Mouse (Mus musculus): ENCODE measurements at regions not wholly inside any gene's neighbourhood (a gene's known extent, or its start where the extent isn't known, plus 50 kb on each side); places are given as distances from the start of the nearest gene placed in this dataset.

- intact Hi-C loops (cut with DNase I): no loop called here
- no peak for DNase-seq
Measured at GRCm38 (mm10) chr4:7452678-7453077, 786.2 kb downstream of the Car8 start.

GRCm38 (mm10) chr4:7450991-7451390 is 787.9 kb downstream of the Car8 start:
- intact Hi-C loops (cut with DNase I): no loop called here
- DNase-seq: no peak

GRCm38 (mm10) chr4:7429308-7429707 is 809.5 kb downstream of the Car8 start:
- intact Hi-C loops (cut with DNase I): no loop called here
- DNase-seq: no peak

GRCm38 (mm10) chr4:7424081-7424480 is 814.8 kb downstream of the Car8 start:
- DNase-seq: no peak
- intact Hi-C loops (cut with DNase I): no loop called here

GRCm38 (mm10) chr4:7423204-7423603 is 815.6 kb downstream of the Car8 start:
- intact Hi-C loops (cut with DNase I): no loop called here
- DNase-seq: no peak

- no peak for DNase-seq
- intact Hi-C loops (cut with DNase I): no loop called here
Measured at GRCm38 (mm10) chr4:7422787-7423186, 816.1 kb downstream of the Car8 start.

- DNase-seq: no peak
- intact Hi-C loops (cut with DNase I): no loop called here
Measured at GRCm38 (mm10) chr4:7414301-7414700, 824.5 kb downstream of the Car8 start.

GRCm38 (mm10) chr4:7392696-7393095 is 846.1 kb downstream of the Car8 start:
- no peak for DNase-seq
- intact Hi-C loops (cut with DNase I): no loop called here

GRCm38 (mm10) chr4:7391596-7391995 is 847.2 kb downstream of the Car8 start:
- no peak for DNase-seq
- intact Hi-C loops (cut with DNase I): no loop called here

GRCm38 (mm10) chr4:7385069-7385468 is 853.8 kb downstream of the Car8 start:
- intact Hi-C loops (cut with DNase I): no loop called here
- no peak for DNase-seq

- no peak for DNase-seq
- intact Hi-C loops (cut with DNase I): no loop called here
Measured at GRCm38 (mm10) chr4:7379996-7380395, 858.8 kb downstream of the Car8 start.

GRCm38 (mm10) chr4:7364238-7365040 is 874.4 kb downstream of the Car8 start:
- intact Hi-C loops (cut with DNase I): no loop called here
- no peak for DNase-seq

GRCm38 (mm10) chr4:7363508-7363907 is 875.3 kb downstream of the Car8 start:
- intact Hi-C loops (cut with DNase I): no loop called here
- DNase-seq: no peak

GRCm38 (mm10) chr4:7356202-7356601 is 882.6 kb downstream of the Car8 start:
- DNase-seq: no peak
- intact Hi-C loops (cut with DNase I): no loop called here

GRCm38 (mm10) chr4:7347317-7347716 is 891.5 kb downstream of the Car8 start:
- no peak for DNase-seq
- intact Hi-C loops (cut with DNase I): no loop called here

GRCm38 (mm10) chr4:7341159-7341558 is 897.7 kb downstream of the Car8 start:
- intact Hi-C loops (cut with DNase I): no loop called here
- DNase-seq: no peak

GRCm38 (mm10) chr4:7314261-7314660 is 924.6 kb downstream of the Car8 start:
- DNase-seq: no peak
- intact Hi-C loops (cut with DNase I): no loop called here

- DNase-seq: no peak
- intact Hi-C loops (cut with DNase I): no loop called here
Measured at GRCm38 (mm10) chr4:7313219-7313618, 925.6 kb downstream of the Car8 start.

GRCm38 (mm10) chr4:7312160-7312559 is 926.7 kb downstream of the Car8 start:
- intact Hi-C loops (cut with DNase I): no loop called here
- no peak for DNase-seq

GRCm38 (mm10) chr4:7269047-7269446 is 969.8 kb downstream of the Car8 start:
- intact Hi-C loops (cut with DNase I): no loop called here
- DNase-seq: no peak

- intact Hi-C loops (cut with DNase I): no loop called here
- DNase-seq: no peak
Measured at GRCm38 (mm10) chr4:7256486-7256885, 982.4 kb downstream of the Car8 start.

GRCm38 (mm10) chr4:7253616-7254015 is 985.2 kb downstream of the Car8 start:
- intact Hi-C loops (cut with DNase I): no loop called here
- no peak for DNase-seq

GRCm38 (mm10) chr4:7251641-7252040 is 987.2 kb downstream of the Car8 start:
- intact Hi-C loops (cut with DNase I): no loop called here

More at GRCm38 (mm10) chr4:7251641-7252040, 987.2 kb downstream of the Car8 start:
- no peak for DNase-seq
